Mouse (Mus musculus): ENCODE results near the gene Lrrc23. TPM values are rescaled to one million over a fixed set of nuclear protein-coding genes. Genes with fewer than 3 reads are reported as not detected.

Gene Lrrc23
- polyA plus RNA-seq, 2 experiments = 0.88 to 1.1 TPM

DNA sequence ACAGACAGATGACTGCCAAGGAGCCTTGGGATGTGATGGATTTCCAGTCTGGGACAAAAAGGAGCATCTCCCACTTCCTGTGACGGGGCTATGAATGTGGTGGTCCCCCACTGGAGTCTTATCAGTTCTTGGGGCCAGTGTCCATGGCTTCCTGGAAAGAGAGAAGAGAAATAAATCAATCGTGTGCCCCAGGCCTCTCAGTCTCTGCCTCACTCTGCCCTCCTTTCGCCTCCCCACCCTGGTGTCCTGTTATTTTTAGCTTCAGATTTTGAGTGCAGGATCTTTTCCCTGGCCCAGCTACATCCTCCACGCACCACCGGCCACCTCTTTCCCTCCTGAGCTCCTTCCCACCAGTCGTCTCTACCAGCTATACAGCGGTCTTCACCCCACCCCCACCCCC is 9.5 kb downstream of the Lrrc23 start:
- no peak for DNase-seq (ENCODE audit: low spot score)
- ATAC-seq (ENCODE audit: low FRiP score, low read depth) = no peak
- H3K4me2 ChIP-seq (replicated peaks; ENCODE audit: low read depth, low read length, severe bottlenecking) = peak overlapping the region; percentile 91
- no peak for TF ChIP-seq POLR2A (IDR thresholded peaks at IDR 0.05; ENCODE audit: borderline replicate concordance, extremely low read depth, insufficient read depth, insufficient read length)
- no peak overlapping the region for H3K27ac ChIP-seq (replicated peaks; ENCODE audit: low read depth, low read length)
- H3K27me3 ChIP-seq (ENCODE audit: control insufficient read depth, insufficient read depth, low read length) = peaks cover 8% of the 10 kb centered on the region; the same call in 1 of the 2 replicates
- peak overlapping the region; percentile 57 for H3K4me3 ChIP-seq (replicated peaks; ENCODE audit: low read length)
- H3K4me1 ChIP-seq (ENCODE audit: control insufficient read depth, insufficient read depth, low read length) = peaks cover 12% of the 10 kb centered on the region; the same call in 1 of the 2 replicates
- H3K9ac ChIP-seq (ENCODE audit: low read depth, low read length, severe bottlenecking) = peak overlapping the region; percentile 68; the same call in 1 of the 2 replicates
- no peaks in the 10 kb centered on the region for H3K36me3 ChIP-seq (ENCODE audit: control insufficient read depth, insufficient read depth, low read length)
- WGBS = 67% methylated on average over 7 of the region's 7 CpGs
- H3K9me3 ChIP-seq (ENCODE audit: control insufficient read depth, low read length) = no peaks in the 10 kb centered on the region

DNA sequence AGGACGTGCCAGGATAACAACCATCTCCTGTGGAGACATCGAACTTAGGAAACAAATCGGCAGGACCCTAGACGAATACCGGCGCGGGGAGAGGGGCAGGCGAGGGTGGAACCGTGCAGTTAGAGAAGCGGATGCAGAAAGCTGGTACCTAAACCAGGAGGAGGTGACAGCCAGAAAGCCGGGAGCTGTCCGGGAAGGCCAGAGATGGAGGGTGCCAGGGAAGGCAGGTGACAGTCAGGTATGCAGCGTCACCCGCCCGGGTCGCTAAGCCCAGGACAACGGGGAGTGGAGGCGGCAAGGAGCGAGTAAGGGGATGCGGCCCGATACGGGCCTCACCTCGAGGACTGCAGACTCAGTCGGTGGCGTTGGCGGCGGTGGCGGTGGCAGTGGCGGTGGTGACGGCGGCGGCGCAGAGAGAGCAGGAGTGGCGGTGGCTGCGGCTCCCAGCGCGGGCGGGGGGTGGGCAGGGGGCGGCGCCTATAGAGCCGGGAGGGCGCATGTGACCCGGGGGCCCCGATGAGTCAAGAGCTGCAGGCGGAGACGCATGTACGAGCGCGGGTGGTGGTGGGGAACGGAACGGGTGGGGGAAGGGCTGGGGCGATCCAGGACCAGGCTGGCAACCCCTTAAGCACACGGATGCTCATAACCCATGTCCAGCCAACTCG is 10.3 kb downstream of the Lrrc23 start, which contains the start of gene Eno2:
TSS of gene Eno2 (minus strand) at position 573 of the 665 bp plus-strand sequence.
- Histone ChIP-seq H3K4me2 (replicated peaks; ENCODE audit: low read depth, low read length, severe bottlenecking) (peak within 1 kb of the TSS; percentile 91), H3K4me1 (ENCODE audit: control insufficient read depth, insufficient read depth, low read length) (peaks cover 12% of the 10 kb centered on the region; the same call in 1 of the 2 replicates), H3K9ac (ENCODE audit: low read depth, low read length, severe bottlenecking) (peak within 1 kb of the TSS; percentile 68), H3K4me3 (replicated peaks; ENCODE audit: low read length) (peak within 1 kb of the TSS; percentile 57), H3K27me3 (ENCODE audit: control insufficient read depth, insufficient read depth, low read length) (peaks cover 8% of the 10 kb centered on the region; the same call in 1 of the 2 replicates), H3K27ac (replicated peaks; ENCODE audit: low read depth, low read length) (no peak within 1 kb of the TSS), H3K9me3 (ENCODE audit: control insufficient read depth, low read length) (no peaks in the 10 kb centered on the region), H3K36me3 (ENCODE audit: control insufficient read depth, insufficient read depth, low read length) (no peaks in the 10 kb centered on the region)
- WGBS = 4% methylated on average over 41 of the region's 54 CpGs
- peak; percentile 44 for DNase-seq (ENCODE audit: low spot score)
- no peak for TF ChIP-seq POLR2A (IDR thresholded peaks at IDR 0.05; ENCODE audit: borderline replicate concordance, extremely low read depth, insufficient read depth, insufficient read length)
- peak; percentile 81 for ATAC-seq (ENCODE audit: low FRiP score, low read depth)

DNA sequence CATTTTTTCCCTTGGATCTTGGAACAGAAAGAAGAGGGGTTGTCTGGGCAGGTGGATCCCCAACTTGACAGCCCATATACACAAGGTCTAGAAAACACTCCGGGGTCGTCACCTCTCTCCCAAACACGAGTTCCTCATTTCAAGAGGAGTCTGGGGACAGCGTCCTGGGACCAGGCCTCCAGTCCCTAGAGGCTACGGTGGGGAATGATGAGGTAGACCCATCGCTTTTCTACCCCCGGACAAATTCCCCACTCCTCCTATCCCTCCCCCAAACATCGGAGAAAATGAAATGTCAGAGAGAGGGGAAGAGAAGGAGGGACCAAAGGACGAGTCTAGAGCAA is 10.9 kb downstream of the Lrrc23 start:
- 3% methylated on average over 9 of the region's 9 CpGs for WGBS
- Histone ChIP-seq H3K27me3 (ENCODE audit: control insufficient read depth, insufficient read depth, low read length) (peaks cover 8% of the 10 kb centered on the region; the same call in 1 of the 2 replicates), H3K4me3 (replicated peaks; ENCODE audit: low read length) (peak overlapping the region; percentile 57), H3K27ac (replicated peaks; ENCODE audit: low read depth, low read length) (no peak overlapping the region), H3K9ac (ENCODE audit: low read depth, low read length, severe bottlenecking) (peak overlapping the region; percentile 68; the same call in 1 of the 2 replicates), H3K9me3 (ENCODE audit: control insufficient read depth, low read length) (no peaks in the 10 kb centered on the region), H3K36me3 (ENCODE audit: control insufficient read depth, insufficient read depth, low read length) (no peaks in the 10 kb centered on the region), H3K4me2 (replicated peaks; ENCODE audit: low read depth, low read length, severe bottlenecking) (peak overlapping the region; percentile 91), H3K4me1 (ENCODE audit: control insufficient read depth, insufficient read depth, low read length) (peaks cover 12% of the 10 kb centered on the region; the same call in 1 of the 2 replicates)
- TF ChIP-seq POLR2A (IDR thresholded peaks at IDR 0.05; ENCODE audit: borderline replicate concordance, extremely low read depth, insufficient read depth, insufficient read length) = no peak
- ATAC-seq (ENCODE audit: low FRiP score, low read depth) (no peak), DNase-seq (ENCODE audit: low spot score) (no peak)

DNA sequence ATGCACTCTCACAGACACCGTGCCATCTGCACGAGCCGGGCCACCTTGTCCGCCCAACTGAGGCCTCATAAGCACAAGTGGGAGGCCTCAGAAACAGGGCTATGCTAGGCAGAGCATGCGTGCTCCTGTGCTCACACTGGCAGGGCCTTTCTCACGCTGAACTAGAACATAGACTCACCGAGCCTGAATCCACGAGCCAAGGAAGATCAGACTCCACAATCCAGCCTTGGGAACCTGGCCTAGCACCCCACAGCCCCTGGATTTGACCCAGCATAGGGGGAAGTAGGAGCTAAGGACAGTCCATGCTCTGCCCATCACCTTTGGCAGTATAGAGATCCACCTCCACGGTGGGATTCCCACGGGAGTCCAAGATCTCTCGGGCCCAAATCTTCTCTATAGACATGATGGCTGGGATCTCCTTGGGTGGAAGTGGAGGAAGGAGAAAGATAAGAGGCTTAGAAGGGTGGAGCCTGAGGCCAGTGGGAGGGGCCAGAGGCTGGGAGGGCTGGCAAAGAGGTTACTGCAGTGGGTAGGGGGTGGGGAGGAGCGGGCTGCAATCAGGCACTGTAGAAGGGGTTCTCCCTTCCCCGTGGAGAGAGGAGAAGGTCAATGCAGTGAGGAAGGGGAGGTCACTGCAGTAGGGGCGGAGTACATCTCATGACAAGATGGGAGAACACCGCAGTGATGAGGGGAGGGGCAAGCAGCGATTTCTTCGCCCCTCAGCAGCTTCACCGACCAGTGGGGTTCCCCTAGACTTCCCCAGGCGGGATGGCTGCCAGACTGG is 11.4 kb downstream of the Lrrc23 start:
- H3K27me3 ChIP-seq (ENCODE audit: control insufficient read depth, insufficient read depth, low read length) = peaks cover 8% of the 10 kb centered on the region; the same call in 1 of the 2 replicates
- H3K27ac ChIP-seq (replicated peaks; ENCODE audit: low read depth, low read length) = no peak overlapping the region
- ATAC-seq (ENCODE audit: low FRiP score, low read depth) = peak; percentile 8; the same call in 1 of the 2 replicates

DNA sequence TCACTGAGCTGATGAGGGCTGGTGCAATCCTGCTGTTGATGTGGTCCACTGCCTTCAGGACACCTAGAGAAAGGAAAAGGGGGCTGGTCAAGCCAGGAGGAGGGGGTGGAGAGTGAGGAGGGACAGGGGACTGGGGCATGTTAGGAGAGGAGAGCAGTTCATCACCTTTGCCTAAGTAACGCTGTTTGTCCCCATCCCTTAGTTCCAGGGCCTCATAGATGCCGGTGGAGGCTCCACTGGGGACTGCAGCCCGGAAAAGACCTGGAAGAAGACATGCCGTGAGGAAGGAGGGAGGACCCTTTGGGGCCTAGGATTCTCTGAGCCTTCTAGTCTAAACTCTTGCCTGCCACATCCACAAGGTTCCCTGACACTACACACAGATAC is 12.0 kb downstream of the Lrrc23 start:
- H3K4me3 ChIP-seq (replicated peaks; ENCODE audit: low read length) = no peak overlapping the region
- WGBS = 50% methylated on average over 4 of the region's 4 CpGs
- H3K36me3 ChIP-seq (ENCODE audit: control insufficient read depth, insufficient read depth, low read length) = no peaks in the 10 kb centered on the region
- H3K9me3 ChIP-seq (ENCODE audit: control insufficient read depth, low read length) = no peaks in the 10 kb centered on the region
- no peak for ATAC-seq (ENCODE audit: low FRiP score, low read depth)
- H3K27ac ChIP-seq (replicated peaks; ENCODE audit: low read depth, low read length) = no peak overlapping the region
- DNase-seq (ENCODE audit: low spot score) = no peak
- H3K4me1 ChIP-seq (ENCODE audit: control insufficient read depth, insufficient read depth, low read length) = peaks cover 12% of the 10 kb centered on the region; the same call in 1 of the 2 replicates
- H3K27me3 ChIP-seq (ENCODE audit: control insufficient read depth, insufficient read depth, low read length) = peaks cover 8% of the 10 kb centered on the region; the same call in 1 of the 2 replicates
- no peak overlapping the region for H3K4me2 ChIP-seq (replicated peaks; ENCODE audit: low read depth, low read length, severe bottlenecking)
- TF ChIP-seq POLR2A (IDR thresholded peaks at IDR 0.05; ENCODE audit: borderline replicate concordance, extremely low read depth, insufficient read depth, insufficient read length) = no peak
- H3K9ac ChIP-seq (ENCODE audit: low read depth, low read length, severe bottlenecking) = 0 out of 2 replicates have a peak overlapping the region, but pooled peaks have one; percentile 2

More for the DNA sequence above, 11.4 kb downstream of the Lrrc23 start:
- TF ChIP-seq POLR2A (IDR thresholded peaks at IDR 0.05; ENCODE audit: borderline replicate concordance, extremely low read depth, insufficient read depth, insufficient read length) = no peak
- Histone ChIP-seq H3K4me2 (replicated peaks; ENCODE audit: low read depth, low read length, severe bottlenecking) (peak overlapping the region; percentile 91), H3K4me3 (replicated peaks; ENCODE audit: low read length) (peak overlapping the region; percentile 57), H3K9ac (ENCODE audit: low read depth, low read length, severe bottlenecking) (0 out of 2 replicates have a peak overlapping the region, but pooled peaks have one; percentile 2), H3K36me3 (ENCODE audit: control insufficient read depth, insufficient read depth, low read length) (no peaks in the 10 kb centered on the region), H3K9me3 (ENCODE audit: control insufficient read depth, low read length) (no peaks in the 10 kb centered on the region), H3K4me1 (ENCODE audit: control insufficient read depth, insufficient read depth, low read length) (peaks cover 12% of the 10 kb centered on the region; the same call in 1 of the 2 replicates)
- no peak for DNase-seq (ENCODE audit: low spot score)
- 22% methylated on average over 19 of the region's 19 CpGs for WGBS

Data from limb, embryonic 14.5 days (tissue).